Mouse (Mus musculus) inflammation-experienced regulatory T-cells, adult 6 months (primary cell): ENCODE data around the gene Togaram2. TPM values are rescaled to one million over a fixed set of nuclear protein-coding genes. Genes with fewer than 3 reads are reported as not detected.

Experiments
- ATAC-seq: one replicate; pipeline ENCODE4 v1.8.0; 2017
- polyA plus RNA-seq, 3 experiments: library from polyadenylated mRNA; unstranded; fragments of 100-300 nt; shearing (Covaris generic); gene quantifications; one replicate each; pipeline ENCODE4 v1.2.1; 2017

Gene Togaram2
- polyA plus RNA-seq, 3 experiments from 2014 or later, result not detected

- ATAC-seq, result no peak
Observed at GRCm38 (mm10) chr17:71683281-71683680, 10.2 kb downstream of the Togaram2 start.

DNA sequence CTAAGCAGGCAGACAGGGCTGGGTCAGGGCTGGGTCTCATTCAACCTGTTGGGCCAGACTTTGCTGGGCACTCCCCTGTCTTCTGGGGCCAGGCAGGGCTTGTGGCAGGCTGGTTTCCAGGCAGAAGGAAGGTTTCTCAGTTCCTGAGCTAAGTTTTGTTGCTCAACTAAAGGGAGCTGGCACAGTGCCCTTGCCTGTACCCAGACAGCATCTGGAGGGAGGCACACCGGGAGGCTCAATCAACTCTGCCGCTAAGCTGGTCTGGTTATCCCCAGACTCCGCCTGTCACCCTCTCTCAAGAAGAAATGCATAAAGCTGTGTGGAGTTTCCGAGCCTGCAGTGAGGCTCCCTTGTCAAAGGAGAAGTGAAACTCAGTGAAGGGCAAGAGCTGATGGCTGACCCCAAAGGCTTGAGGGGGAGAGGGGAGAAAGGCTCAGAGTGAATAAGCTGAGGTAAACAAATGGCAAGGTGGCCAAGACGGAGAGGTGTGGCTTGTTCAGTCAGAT, 11.1 kb downstream of the Togaram2 start:
- ATAC-seq, result no peak

- ATAC-seq, result no peak
Observed at GRCm38 (mm10) chr17:71687436-71687835, 14.4 kb downstream of the Togaram2 start.

DNA sequence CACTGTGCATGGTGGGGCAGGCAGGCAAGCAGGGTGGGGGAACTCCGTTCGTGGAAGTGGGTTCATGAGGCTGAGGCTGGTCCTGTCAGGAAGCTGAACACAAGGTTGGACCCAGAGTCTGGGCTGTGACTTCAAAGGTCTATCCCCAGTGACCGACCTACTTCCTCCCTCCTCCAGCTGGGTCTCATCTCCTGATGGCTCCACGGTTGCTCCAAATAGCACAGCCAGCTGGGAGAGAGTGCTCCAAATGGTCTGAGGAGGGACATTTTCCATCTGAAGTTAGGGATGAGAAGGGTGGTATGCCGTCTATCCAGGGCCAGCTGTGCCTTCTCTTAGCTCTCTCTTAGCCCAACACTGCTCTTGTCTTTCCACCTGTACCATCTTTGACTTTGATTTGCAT, 16.8 kb downstream of the Togaram2 start:
- ATAC-seq, result no peak

- ATAC-seq, result no peak
Observed at GRCm38 (mm10) chr17:71691361-71691875, 18.4 kb downstream of the Togaram2 start.

DNA sequence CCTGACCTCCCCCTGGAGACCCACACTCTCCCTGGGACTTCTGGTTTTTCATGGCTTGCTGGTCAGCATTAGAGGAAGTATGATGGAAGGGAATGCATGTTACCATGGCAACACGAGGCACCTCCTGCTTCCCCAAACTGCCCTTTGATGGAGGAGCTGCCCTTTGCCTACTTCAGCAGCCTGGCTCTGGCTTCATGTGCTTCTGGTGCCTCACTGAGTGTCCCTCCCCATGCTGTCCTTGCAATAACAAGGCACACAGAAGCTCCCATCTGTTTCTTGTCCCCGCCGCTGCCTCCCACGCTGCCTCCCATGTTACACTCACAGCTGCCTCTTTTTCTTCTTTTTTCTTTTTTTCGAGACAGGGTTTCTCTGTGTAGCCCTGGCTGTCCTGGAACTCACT, 20.3 kb downstream of the Togaram2 start:
- ATAC-seq, result no peak

DNA sequence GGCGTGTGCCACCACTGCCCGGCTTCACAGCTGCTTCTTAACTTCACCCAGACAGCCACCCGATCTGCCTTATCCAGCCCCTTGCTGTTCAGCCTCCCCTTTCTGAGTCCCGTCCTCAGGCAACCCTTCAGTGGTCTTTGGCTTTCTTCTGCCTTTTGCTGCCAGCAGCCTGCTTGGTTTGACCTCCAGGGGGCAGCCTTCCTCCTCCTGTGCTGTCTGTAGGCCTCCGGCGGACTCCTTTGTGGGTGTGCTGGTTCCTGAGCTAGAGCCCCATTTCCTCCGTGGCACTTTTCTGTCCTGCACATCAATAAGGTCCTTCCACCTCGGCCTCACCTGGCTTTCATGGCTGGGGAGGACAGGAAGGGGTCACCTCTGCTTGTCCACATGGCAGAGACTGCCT, 20.7 kb downstream of the Togaram2 start:
- ATAC-seq, result no peak

DNA sequence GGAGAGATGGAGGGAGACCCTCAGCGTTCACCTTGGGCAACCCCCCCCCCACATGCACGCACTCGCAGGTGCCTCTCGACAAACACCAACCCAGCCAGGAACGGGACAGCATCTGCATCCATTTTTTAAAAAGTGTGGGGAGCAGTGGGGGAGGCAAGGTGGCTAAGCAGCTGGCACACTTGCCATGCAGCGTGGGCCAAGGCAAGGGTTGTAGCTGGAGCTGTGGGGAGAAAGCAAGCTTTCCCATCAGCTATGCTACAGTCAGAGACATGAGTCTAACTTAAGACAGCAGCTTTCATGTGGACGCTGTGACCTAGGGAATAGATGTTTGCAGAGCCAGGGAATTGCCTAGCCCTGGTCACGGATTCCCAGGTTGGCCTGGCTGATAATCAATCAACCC, 22.1 kb downstream of the Togaram2 start:
- no peak for ATAC-seq

DNA sequence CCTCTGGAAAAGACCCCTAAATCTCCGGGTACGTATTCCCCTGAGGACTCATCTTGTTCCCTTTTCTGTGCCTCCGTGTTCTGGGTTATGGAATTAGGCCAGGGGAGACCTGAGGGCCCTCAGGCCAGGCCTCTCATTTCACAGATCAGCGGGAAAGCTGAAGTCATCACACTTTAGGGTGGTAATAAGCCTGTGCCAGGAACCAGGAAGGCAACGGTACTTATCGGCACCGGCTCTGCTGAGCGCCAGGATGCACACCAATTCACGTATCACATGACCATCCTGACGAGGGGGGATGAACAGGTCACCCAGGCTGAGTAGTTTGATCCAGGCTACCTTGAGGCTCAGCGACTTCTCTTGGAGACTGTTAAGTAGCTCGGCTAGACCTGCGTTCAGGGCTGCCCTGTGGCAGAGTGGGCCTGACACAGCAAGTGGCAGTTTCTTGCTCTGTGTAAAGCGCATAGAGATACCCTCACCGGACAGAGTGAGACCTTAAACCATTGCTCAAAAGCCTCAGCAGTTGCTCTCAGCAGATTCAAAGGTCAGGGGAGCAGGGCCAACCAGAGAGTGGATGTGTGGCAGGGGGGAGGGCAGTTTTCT, 22.8 kb downstream of the Togaram2 start:
- ATAC-seq, result no peak

GRCm38 (mm10) chr17:71696396-71696795, 23.3 kb downstream of the Togaram2 start:
- ATAC-seq, result no peak

GRCm38 (mm10) chr17:71697896-71698618, 25.0 kb downstream of the Togaram2 start:
- ATAC-seq, result no peak

DNA sequence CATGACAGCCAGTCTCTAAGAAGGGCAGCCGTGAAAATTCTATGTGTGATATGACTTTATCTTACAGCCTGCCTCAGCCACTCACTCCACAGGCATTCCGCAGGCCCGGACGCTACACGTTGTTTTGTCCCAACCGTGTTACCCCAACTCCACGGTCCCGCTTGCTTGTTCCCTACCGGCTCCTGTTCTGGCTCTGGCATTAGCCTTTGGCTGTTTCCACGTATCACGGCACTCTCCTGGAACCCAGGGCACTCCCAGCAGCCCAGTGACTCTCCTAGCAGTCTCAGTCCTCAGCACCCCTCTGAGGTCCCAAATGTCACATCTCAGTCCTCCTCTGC, 25.5 kb downstream of the Togaram2 start:
- no peak for ATAC-seq

DNA sequence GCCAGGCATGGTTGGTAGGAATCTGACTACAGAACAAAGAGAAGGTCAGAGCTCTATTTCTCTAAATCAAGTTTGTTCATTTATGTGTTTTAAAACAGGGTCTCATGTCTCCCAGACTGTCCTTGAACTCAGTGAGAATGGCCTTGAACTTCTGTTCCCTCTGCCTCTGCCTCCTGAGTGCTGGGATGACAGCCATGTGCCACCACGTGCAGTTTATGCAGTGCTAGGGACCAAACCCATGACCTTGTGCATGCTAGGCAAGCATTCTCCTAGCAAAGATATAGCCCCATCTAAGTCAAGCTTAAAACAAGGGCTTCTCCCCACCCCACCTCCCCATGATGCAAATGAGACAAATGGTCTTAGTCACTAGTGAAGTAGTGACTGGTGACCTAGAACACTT, 32.1 kb downstream of the Togaram2 start:
- no peak for ATAC-seq

- ATAC-seq, result no peak
Observed at GRCm38 (mm10) chr17:71705550-71706480, 32.8 kb downstream of the Togaram2 start.

DNA sequence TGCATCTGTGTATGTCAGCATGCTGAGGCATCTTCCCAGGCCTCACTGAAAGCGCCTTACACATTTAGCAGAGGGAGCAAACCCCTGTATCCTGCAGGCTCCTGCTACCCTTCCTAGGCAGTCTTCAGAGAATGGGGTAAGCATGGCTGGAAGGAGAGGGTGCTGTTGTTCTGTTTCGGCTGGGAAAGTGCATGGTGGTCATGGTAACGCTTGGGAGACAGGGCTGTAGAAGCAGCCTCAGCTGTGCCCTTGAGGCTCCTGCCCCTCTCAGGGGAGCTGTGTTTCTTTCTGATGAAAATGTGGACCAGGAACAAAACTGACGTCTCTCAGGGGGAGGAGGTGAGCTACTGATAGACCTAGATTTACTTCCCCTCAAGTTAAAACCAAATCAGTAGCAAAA, 34.7 kb downstream of the Togaram2 start:
- ATAC-seq, result no peak

DNA sequence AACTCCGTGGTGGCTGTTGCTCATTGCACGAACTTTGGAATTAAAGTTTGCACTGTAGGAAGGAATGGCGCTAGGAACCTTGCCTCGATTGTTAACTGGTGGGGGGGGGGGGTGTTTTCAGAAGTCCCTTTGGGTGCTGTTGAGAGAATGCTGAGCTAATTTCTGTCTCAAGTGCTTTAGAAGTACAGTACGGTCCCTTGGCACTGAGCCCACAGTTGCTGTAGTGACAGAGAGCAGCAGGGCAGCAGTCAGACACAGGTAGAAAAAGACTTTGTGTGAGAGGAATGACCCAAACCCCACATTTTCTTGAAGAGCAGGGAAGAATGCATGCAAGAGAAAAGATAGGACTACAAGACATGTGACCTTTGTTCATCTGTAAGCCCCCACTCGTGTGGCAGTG, 39.2 kb downstream of the Togaram2 start:
- ATAC-seq, result no peak

GRCm38 (mm10) chr17:71715034-71715433, 42.0 kb downstream of the Togaram2 start:
- no peak for ATAC-seq

DNA sequence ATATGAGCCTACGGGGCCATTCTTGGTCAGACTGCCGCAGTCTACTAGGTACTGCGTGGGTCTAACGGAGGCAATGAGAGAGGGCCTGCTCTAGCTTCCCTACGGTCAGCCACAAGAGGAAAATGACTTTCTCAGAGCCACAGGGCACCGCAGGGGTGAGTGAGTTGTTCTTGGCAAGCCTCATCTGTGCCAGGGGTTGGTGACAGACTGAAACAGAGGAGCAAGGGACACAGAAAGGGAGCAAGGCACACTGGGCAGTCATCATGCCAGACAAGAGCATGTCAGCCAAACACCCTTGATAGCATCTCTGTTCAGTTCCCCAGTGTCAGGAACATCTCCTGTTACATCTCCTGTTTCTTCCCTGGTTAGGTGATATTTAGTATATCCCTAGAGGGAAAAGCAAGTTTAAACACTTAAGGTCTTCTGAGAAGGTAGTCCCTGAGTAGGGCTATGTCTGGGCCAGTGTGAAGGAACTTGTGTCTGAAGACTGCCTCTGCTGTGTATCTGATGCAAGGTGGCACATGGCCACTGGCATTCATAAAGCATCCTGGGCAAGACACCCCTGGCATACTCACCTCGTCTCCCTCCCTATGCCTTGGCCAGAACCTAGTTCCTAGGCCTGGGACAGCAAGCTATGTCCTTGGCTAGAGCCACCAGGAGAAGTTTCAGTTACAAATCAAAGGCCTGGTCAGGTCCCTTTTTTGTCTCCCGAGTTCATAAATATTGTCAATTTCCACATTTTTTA, 45.0 kb downstream of the Togaram2 start:
- ATAC-seq, result no peak

DNA sequence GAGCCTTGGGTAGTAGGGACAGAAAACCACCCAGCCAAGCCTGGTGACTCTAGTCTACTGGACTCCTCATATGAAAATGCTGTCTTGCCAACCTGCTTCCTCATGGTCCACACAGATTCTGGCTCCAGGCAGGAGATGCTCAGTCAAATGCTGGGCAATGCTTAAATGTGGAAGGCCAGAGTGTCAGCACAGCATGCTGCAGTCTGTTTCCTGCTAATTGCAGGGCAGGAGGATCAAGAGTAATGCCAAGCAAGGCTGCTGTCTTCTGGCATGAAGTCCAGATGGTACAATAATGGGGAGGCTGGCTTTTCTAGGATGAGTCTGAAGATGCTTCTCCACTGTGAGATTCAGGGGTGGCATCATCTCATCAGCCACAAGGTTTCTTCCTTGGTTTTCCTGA, 47.4 kb downstream of the Togaram2 start:
- ATAC-seq, result no peak

DNA sequence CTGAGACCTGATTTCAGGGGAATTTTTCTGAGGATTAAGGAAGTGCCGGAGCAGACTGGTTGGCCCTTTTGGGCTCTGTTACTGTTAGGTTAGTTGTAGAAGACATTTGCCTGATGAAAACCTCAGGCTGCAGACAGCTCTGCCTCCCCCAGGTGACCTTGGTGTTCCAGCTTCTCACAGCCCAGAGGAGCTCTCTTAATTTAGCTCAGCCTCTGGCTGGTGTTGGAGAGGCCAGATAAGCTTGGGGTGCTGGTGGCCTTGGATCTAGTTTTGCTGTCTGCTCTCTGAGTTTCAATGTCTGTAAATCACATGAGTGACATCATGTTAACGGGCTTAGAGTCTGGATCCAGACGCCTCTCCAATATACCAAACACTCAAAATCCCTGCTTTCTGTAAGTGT, 48.0 kb downstream of the Togaram2 start:
- ATAC-seq, result no peak

DNA sequence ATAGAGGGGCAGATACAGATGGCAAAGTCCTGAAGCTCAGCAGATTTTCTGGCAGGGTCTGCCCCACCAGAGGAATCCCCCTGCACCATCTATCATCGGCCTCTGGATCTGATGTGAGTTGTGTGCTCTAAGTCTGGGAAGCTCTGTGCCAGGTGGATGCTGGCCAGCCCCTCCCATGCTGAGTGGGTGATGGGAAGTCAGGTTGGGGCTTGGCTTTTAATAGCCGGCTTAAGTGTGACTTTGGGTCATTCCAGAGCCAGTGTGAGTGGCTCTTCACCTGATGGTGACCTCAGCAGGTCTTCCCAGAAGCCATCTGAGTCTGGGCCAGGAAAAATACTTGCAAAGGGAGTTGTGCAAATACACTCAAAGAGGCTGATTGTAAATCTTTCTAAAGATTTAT, 57.6 kb downstream of the Togaram2 start:
- no peak for ATAC-seq

DNA sequence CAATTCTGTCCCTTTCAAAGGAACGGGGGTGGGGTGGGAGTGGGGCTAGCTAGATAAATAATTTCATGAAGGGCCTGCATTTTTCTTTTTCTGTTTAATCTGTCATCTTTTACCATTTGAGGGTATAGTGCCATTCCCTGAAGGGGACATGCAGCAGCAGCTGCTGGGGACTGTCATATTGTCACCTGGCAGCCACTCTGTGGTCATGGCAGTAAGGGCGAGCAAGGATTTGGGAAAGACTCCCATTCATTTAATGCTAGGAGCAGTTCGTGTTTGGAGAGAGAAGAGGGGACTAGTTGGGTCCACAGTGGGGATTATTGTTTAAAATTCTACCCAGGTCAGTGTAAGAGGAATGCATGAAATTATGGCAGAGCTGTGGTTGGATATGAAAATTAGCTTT, 63.4 kb downstream of the Togaram2 start:
- ATAC-seq, result no peak

DNA sequence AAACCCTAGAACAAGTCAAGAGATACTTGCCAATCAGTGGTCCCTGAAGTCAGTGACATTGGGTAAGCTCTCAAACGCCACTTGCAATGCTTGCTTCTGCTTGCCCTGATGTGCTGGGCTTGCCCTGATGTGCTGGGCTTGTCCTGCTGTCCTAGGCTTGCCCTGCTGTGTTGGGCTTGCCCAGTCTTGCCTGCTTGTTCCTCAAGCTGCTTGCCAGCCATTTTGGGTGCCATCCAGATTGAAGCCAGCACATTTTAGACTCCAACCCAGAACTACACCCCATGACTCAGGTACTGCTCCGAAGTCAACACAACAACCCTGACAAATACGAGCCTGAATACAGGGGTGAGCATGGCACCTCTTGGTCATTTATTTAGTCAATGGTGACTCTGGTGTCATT, 69.1 kb downstream of the Togaram2 start:
- no peak for ATAC-seq
